8 mouse cellular contexts compared by ENCODE assay signal in the genomic region with DNA sequence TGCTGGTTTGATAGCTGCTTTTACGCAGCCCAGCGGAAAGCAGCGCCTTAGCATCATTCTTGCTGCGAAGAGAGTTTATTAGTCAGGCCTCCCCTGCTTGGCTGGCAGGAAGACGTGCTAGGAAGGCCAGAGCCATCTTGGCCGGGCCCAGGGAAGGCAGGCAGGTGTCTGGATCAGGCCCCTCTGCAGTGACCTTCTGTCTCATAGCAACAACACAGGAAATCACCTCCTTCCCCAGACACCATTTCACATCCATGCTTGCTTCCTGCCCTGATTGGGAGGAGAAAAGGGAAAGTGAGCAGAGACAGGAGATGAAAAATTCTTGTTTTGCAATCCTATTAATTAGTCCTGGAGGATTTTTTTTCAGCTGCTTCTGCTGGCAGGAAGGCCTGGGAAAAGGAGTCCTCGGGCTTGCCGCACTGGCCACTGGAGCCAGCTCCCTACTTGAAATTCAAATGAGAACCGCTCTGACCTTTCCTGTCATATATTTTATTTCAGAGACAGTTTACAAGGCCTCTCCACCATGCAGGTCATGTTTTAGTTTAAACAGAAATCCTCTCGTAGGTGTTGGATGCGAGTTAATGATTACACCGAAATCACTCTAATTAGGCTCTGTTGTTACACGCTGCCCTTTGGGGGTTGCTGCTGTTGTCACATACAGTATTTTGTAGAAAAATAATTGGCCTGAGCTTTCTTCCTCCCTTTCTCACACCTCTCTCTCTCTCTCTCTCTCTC.
A peak's percentile ranks its signal among the peaks of the same experiment; 100 is the strongest.
DNase-seq lines count a peak whose midpoint lies in the region; ATAC-seq and TF ChIP-seq lines count a peak whose summit lies in the region.
"Had no signal": no experiment of that assay in that cellular context is flagged by ENCODE, and none has a peak within 500 bp of the region (broad histone marks: within the 10 kb centered on the region; RNA-seq: fewer than 3 reads in every experiment).

No protein-coding gene starts in this region.

- no peaks in the 10 kb centered on the region for H3K4me1 ChIP-seq in cortical plate, adult 2 months (ENCODE audit: control insufficient read depth, insufficient read depth, low read length)
- H3K4me1 ChIP-seq in hindbrain, embryonic 13.5 days (replicated peaks): peaks cover 35% of the 10 kb centered on the region
- peaks cover 16% of the 10 kb centered on the region for H3K4me1 ChIP-seq in limb, embryonic 13.5 days

- H3K27ac ChIP-seq in cortical plate, adult 2 months (ENCODE audit: insufficient read depth, low read length): 0 out of 2 replicates have a peak overlapping the region, but pooled peaks have one; percentile 62
- peak overlapping the region; percentile 80 for H3K27ac ChIP-seq in hindbrain, embryonic 13.5 days
- peak overlapping the region; percentile 15; the same call in 1 of the 2 replicates for H3K27ac ChIP-seq in limb, embryonic 13.5 days
- H3K27ac ChIP-seq: heart, embryonic 13.5 days had no signal

- peak; percentile 43; the same call in 1 of the 2 replicates for ATAC-seq in hindbrain, embryonic 13.5 days (ENCODE audit: low FRiP score)
- peak; percentile 71 for ATAC-seq in limb, embryonic 13.5 days (ENCODE audit: low FRiP score, low read depth)

- H3K36me3 ChIP-seq in hindbrain, embryonic 13.5 days: no peaks in the 10 kb centered on the region
- no peaks in the 10 kb centered on the region for H3K36me3 ChIP-seq in limb, embryonic 13.5 days
- H3K36me3 ChIP-seq: heart, embryonic 13.5 days had no signal

- H3K4me2 ChIP-seq in hindbrain, embryonic 13.5 days: no peak overlapping the region
- 0 out of 2 replicates have a peak overlapping the region, but pooled peaks have one; percentile 22 for H3K4me2 ChIP-seq in limb, embryonic 13.5 days (replicated peaks)
- H3K4me2 ChIP-seq: heart, embryonic 13.5 days had no signal

- no peak for TF ChIP-seq POLR2A in cortical plate, adult 2 months (IDR thresholded peaks at IDR 0.05; ENCODE audit: extremely low read depth, insufficient read depth, low read length)

- H3K27me3 ChIP-seq in hindbrain, embryonic 13.5 days: peaks cover 14% of the 10 kb centered on the region; the same call in 1 of the 2 replicates
- H3K27me3 ChIP-seq in limb, embryonic 13.5 days: no peaks in the 10 kb centered on the region
- H3K27me3 ChIP-seq: heart, embryonic 13.5 days had no signal

- TF ChIP-seq CTCF in cortical plate, adult 2 months (IDR thresholded peaks at IDR 0.05; ENCODE audit: extremely low read depth, insufficient read depth, low read length): no peak

- H3K9ac ChIP-seq in hindbrain, embryonic 13.5 days: peak overlapping the region; percentile 49; the same call in 1 of the 2 replicates
- H3K9ac ChIP-seq in limb, embryonic 13.5 days: no peak overlapping the region
- H3K9ac ChIP-seq: heart, embryonic 13.5 days had no signal

- DNase-seq in right cerebral cortex, postnatal 25 days: peak; percentile 12
- no peak for DNase-seq in right cerebral cortex, adult 2 months (ENCODE audit: low spot score in 2 of 2)
- DNase-seq in ovary, postnatal 10 days (ENCODE audit: low spot score): no peak
- no peak for DNase-seq in thymus, postnatal 36 days

- H3K4me3 ChIP-seq in cortical plate, adult 2 months (ENCODE audit: insufficient read depth, low read length): no peak overlapping the region
- no peak overlapping the region for H3K4me3 ChIP-seq in hindbrain, embryonic 13.5 days
- no peak overlapping the region for H3K4me3 ChIP-seq in limb, embryonic 13.5 days
- H3K4me3 ChIP-seq: heart, embryonic 13.5 days had no signal

- H3K9me3 ChIP-seq in hindbrain, embryonic 13.5 days: no peaks in the 10 kb centered on the region
- H3K9me3 ChIP-seq in limb, embryonic 13.5 days: no peaks in the 10 kb centered on the region
- H3K9me3 ChIP-seq: heart, embryonic 13.5 days had no signal

- WGBS in hindbrain, embryonic 13.5 days: 20% methylated on average over 13 of the region's 13 CpGs
- 14% methylated on average over 13 of the region's 13 CpGs for WGBS in limb, embryonic 13.5 days

Comparison
In these comparisons a context has a peak if more than half of its experiments do, and no peak if none do; other contexts are left out.
1. H3K27ac ChIP-seq: peak in every context shown above with its lines; median percentile 80 in hindbrain, embryonic 13.5 days; 62 in cortical plate, adult 2 months; 15 in limb, embryonic 13.5 days.